Mouse (Mus musculus) heart, embryonic 12.5 days (tissue): Measurements from ENCODE around the gene Vmn2r14. TPM values are rescaled to one million over a fixed set of nuclear protein-coding genes. Genes with fewer than 3 reads are reported as not detected.
"Not testable (repeated sequence)": the region's sequence is repeated elsewhere in the genome, so short reads cannot be mapped to it uniquely, and the experiment has no call there.

Source experiments
- ATAC-seq: fragments of 200-750 bp; cut with Nextera tagmentation; 2 replicates; pipeline ENCODE4 v1.8.0; 2017; ENCODE audit warnings: moderate TSS enrichment, moderate library complexity; ENCODE audit not compliant: insufficient number of reproducible peaks, low FRiP score
- H3K27ac ChIP-seq: fragments of 300-500 bp; sonication (generic); 2 replicates; pipeline ENCODE4 v1.5.1; 2016; ENCODE audit warnings: mild to moderate bottlenecking, moderate library complexity; ENCODE audit not compliant: poor library complexity, severe bottlenecking
- H3K27me3 ChIP-seq: fragments of 300-500 bp; sonication (generic); replicated peaks from 2 replicates; pipeline ENCODE4 v1.6.1; 2016; ENCODE audit warnings: mild to moderate bottlenecking, moderate library complexity
- H3K36me3 ChIP-seq: fragments of 300-500 bp; sonication (generic); 2 replicates; pipeline ENCODE4 v1.6.1; 2016; ENCODE audit warnings: mild to moderate bottlenecking, moderate library complexity
- H3K4me1 ChIP-seq: fragments of 300-500 bp; sonication (generic); replicated peaks from 2 replicates; pipeline ENCODE4 v1.6.1; 2016; ENCODE audit warnings: mild to moderate bottlenecking
- H3K4me2 ChIP-seq: fragments of 300-500 bp; sonication (generic); 2 replicates; pipeline ENCODE4 v1.6.1; 2016; ENCODE audit warnings: mild to moderate bottlenecking, moderate library complexity
- H3K4me3 ChIP-seq: fragments of 300-500 bp; sonication (generic); 2 replicates; pipeline ENCODE4 v1.5.1; 2016; ENCODE audit warnings: mild to moderate bottlenecking
- H3K9ac ChIP-seq: fragments of 300-500 bp; sonication (generic); 2 replicates; pipeline ENCODE4 v1.6.1; 2016; ENCODE audit warnings: mild to moderate bottlenecking, moderate library complexity
- H3K9me3 ChIP-seq: fragments of 300-500 bp; sonication (generic); replicated peaks from 2 replicates; pipeline ENCODE4 v1.6.1; 2016; ENCODE audit warnings: mild to moderate bottlenecking, moderate library complexity
- WGBS: fragments of 180-500 bp; shearing (Covaris S2); methylation state at CpG from one replicate; pipeline ENCODE4 v1.1.7; 2016; 5-methylcytosine and 5-hydroxymethylcytosine counted together
- polyA plus RNA-seq: library from polyadenylated mRNA; unstranded; fragments of >200 nt; fragmentation: Nextera tagmentation; extraction: Ambion mirVana; gene quantifications from 2 replicates; pipeline ENCODE4 v1.2.1, GENCODE M21; 2016

Vmn2r14 gene
- polyA plus RNA-seq = not detected in 2 replicates

- no peak within 1 kb of the TSS for H3K27ac ChIP-seq
- H3K4me3 ChIP-seq = no peak within 1 kb of the TSS
- H3K4me1 ChIP-seq = no peaks in the 10 kb centered on the region
- no peaks in the 10 kb centered on the region for H3K36me3 ChIP-seq
- no peak within 1 kb of the TSS for H3K9ac ChIP-seq
- ATAC-seq = no peak
- no peak within 1 kb of the TSS for H3K4me2 ChIP-seq
- H3K27me3 ChIP-seq = no peaks in the 10 kb centered on the region
- peaks cover 7% of the 10 kb centered on the region; the same call in 1 of the 2 replicates for H3K9me3 ChIP-seq
- WGBS = 64% methylated on average over 3 of the region's 3 CpGs
These were observed at the start of gene Vmn2r14 for GRCm38 (mm10) chr5:109224608-109225007. TSS of gene Vmn2r14 (minus strand) at chr5:109224708.

GRCm38 (mm10) chr5:109192099-109192498 lies 32.4 kb downstream of the Vmn2r14 start, which contains the start of gene Vmn2r13:
TSS of gene Vmn2r13 (minus strand) at chr5:109192199.
- peaks cover 13% of the 10 kb centered on the region for H3K9me3 ChIP-seq
- not testable (repeated sequence) for H3K4me2 ChIP-seq, H3K9ac ChIP-seq, H3K27ac ChIP-seq, ATAC-seq, H3K4me1 ChIP-seq, H3K4me3 ChIP-seq, H3K27me3 ChIP-seq, H3K36me3 ChIP-seq
- WGBS = 54% methylated on average over 2 of the region's 2 CpGs

GRCm38 (mm10) chr5:109166851-109167250 lies 57.7 kb downstream of the Vmn2r14 start:
- H3K4me1 ChIP-seq, H3K9ac ChIP-seq, H3K4me2 ChIP-seq, H3K36me3 ChIP-seq, ATAC-seq, H3K4me3 ChIP-seq, H3K27me3 ChIP-seq, H3K27ac ChIP-seq, H3K9me3 ChIP-seq: not testable (repeated sequence)
- WGBS = 68% methylated on average over 4 of the region's 4 CpGs

Other genes starting within 250 kb of the Vmn2r14 start
- gene Vmn2r10, start 218.2 kb downstream of the Vmn2r14 start, polyA plus RNA-seq = not detected in 2 replicates
- not detected in 2 replicates for gene Vmn2r11, start 165.1 kb downstream of the Vmn2r14 start, polyA plus RNA-seq
- not detected in 2 replicates for gene Vmn2r12, start 126.8 kb downstream of the Vmn2r14 start, polyA plus RNA-seq
- gene Vmn2r13, start 32.5 kb downstream of the Vmn2r14 start, polyA plus RNA-seq = not detected in 2 replicates
- gene Vmn2r15, start 72.9 kb upstream of the Vmn2r14 start, polyA plus RNA-seq = not detected in 2 replicates
- gene Vmn2r16, start 105.5 kb upstream of the Vmn2r14 start, polyA plus RNA-seq = not detected in 2 replicates
- gene Vmn2r17, start 195.0 kb upstream of the Vmn2r14 start, polyA plus RNA-seq = not detected in 2 replicates